Mouse (Mus musculus): ENCODE measurements around the gene Mesp2.

DNA sequence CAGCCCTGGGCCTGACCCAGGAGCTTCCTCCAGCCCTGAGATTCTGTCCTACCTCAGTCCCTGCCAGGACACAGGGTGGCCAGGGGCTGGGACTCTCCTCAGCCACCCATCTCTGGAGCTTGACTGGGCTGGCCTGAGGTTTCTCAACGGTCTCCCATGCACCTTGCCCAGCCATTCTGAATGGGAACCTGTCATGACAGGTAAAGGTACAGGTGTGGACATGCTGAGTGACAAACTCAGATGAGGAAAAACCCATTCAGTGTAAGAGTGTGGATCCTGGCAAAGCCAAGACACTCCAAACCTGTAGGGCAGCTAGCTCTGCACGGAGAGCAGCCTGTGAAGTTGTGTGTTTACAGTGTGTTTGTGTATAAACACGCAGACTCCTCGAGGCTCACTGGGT, 10.2 kb upstream of the Mesp2 start:
- TF ChIP-seq CTCF (IDR thresholded peaks at IDR 0.05; ENCODE audit: low read depth, low read length) = no peak
- TF ChIP-seq POLR2A (IDR thresholded peaks at IDR 0.05; ENCODE audit: borderline replicate concordance, low read depth, low read length) = no peak

Data from bone marrow macrophage, adult 2 months (primary cell).